Mouse (Mus musculus): Measurements from ENCODE around the gene Icam4. TPM values are rescaled to one million over a fixed set of nuclear protein-coding genes. Genes with fewer than 3 reads are reported as not detected.

The Icam4 gene
- polyA plus RNA-seq, 1 experiment from 2014 or later = not detected

MicroRNAs within 50 kb of the gene (microRNA counts, 519-probe panel; counts per million panel counts)
- 2,511 counts per million, percentile 75 among the panel's probes with 10 or more counts for microRNA mmu-miR-1900

Small RNA genes lying within 50 kb of the gene (microRNA-seq; reads per million reads assigned to microRNA genes)
- not detected for gene Mir1900
- 0.86 reads per million for gene Mir7082

Other genes with a start within 250 kb of the Icam4 start
- gene Col5a3, start 214.3 kb upstream of the Icam4 start, polyA plus RNA-seq (2015; fragmentation: Nextera tagmentation; extraction: Ambion mirVana) = 0.85 and 1.3 TPM in 2 replicates
- not detected in 2 replicates for gene Rdh8, start 210.9 kb upstream of the Icam4 start, polyA plus RNA-seq (2015; fragmentation: Nextera tagmentation; extraction: Ambion mirVana)
- gene A230050P20Rik, start 160.7 kb upstream of the Icam4 start, polyA plus RNA-seq (2015; fragmentation: Nextera tagmentation; extraction: Ambion mirVana) = 7.1 and 13.7 TPM in 2 replicates
- gene Angptl6, start 149.6 kb upstream of the Icam4 start, polyA plus RNA-seq (2015; fragmentation: Nextera tagmentation; extraction: Ambion mirVana) = 15.2 and 17.7 TPM in 2 replicates
- 48.8 and 51.1 TPM in 2 replicates for gene Ppan, start 141.2 kb upstream of the Icam4 start, polyA plus RNA-seq (2015; fragmentation: Nextera tagmentation; extraction: Ambion mirVana)
- gene Eif3g, start 130.8 kb upstream of the Icam4 start, polyA plus RNA-seq (2015; fragmentation: Nextera tagmentation; extraction: Ambion mirVana) = 243 TPM in 2 replicates
- gene Dnmt1, start 69.5 kb upstream of the Icam4 start, polyA plus RNA-seq (2015; fragmentation: Nextera tagmentation; extraction: Ambion mirVana) = 67.7 and 71.7 TPM in 2 replicates
- gene S1pr2, start 52.6 kb upstream of the Icam4 start, polyA plus RNA-seq (2015; fragmentation: Nextera tagmentation; extraction: Ambion mirVana) = 9.7 and 10.3 TPM in 2 replicates
- 101 and 104 TPM in 2 replicates for gene Mrpl4, start 26.6 kb upstream of the Icam4 start, polyA plus RNA-seq (2015; fragmentation: Nextera tagmentation; extraction: Ambion mirVana)
- 3.0 and 3.1 TPM in 2 replicates for gene Icam1, start 13.4 kb upstream of the Icam4 start, polyA plus RNA-seq (2015; fragmentation: Nextera tagmentation; extraction: Ambion mirVana)
- gene Icam5, start 2.7 kb downstream of the Icam4 start, polyA plus RNA-seq (2015; fragmentation: Nextera tagmentation; extraction: Ambion mirVana) = 2.2 and 2.5 TPM in 2 replicates
- 0.78 and 1.6 TPM in 2 replicates for gene Zglp1, start 37.7 kb downstream of the Icam4 start, polyA plus RNA-seq (2015; fragmentation: Nextera tagmentation; extraction: Ambion mirVana)
- gene Gm49373, start 43.7 kb downstream of the Icam4 start, polyA plus RNA-seq (2015; fragmentation: Nextera tagmentation; extraction: Ambion mirVana) = 1.8 and 1.9 TPM in 2 replicates
- 59.9 and 73.0 TPM in 2 replicates for gene Fdx1l, start 44.2 kb downstream of the Icam4 start, polyA plus RNA-seq (2015; fragmentation: Nextera tagmentation; extraction: Ambion mirVana)
- 1.6 and 1.9 TPM in 2 replicates for gene Gm38431, start 62.6 kb downstream of the Icam4 start, polyA plus RNA-seq (2015; fragmentation: Nextera tagmentation; extraction: Ambion mirVana)
- 28.9 and 30.4 TPM in 2 replicates for gene Raver1, start 62.6 kb downstream of the Icam4 start, polyA plus RNA-seq (2015; fragmentation: Nextera tagmentation; extraction: Ambion mirVana)
- gene Tyk2, start 101.9 kb downstream of the Icam4 start, polyA plus RNA-seq (2015; fragmentation: Nextera tagmentation; extraction: Ambion mirVana) = 9.7 and 9.9 TPM in 2 replicates
- 199 and 227 TPM in 2 replicates for gene Cdc37, start 120.6 kb downstream of the Icam4 start, polyA plus RNA-seq (2015; fragmentation: Nextera tagmentation; extraction: Ambion mirVana)
- gene Pde4a, start 136.3 kb downstream of the Icam4 start, polyA plus RNA-seq (2015; fragmentation: Nextera tagmentation; extraction: Ambion mirVana) = 44.2 and 49.3 TPM in 2 replicates
- 68.0 and 69.9 TPM in 2 replicates for gene Keap1, start 210.0 kb downstream of the Icam4 start, polyA plus RNA-seq (2015; fragmentation: Nextera tagmentation; extraction: Ambion mirVana)
- 3.7 and 4.3 TPM in 2 replicates for gene S1pr5, start 219.1 kb downstream of the Icam4 start, polyA plus RNA-seq (2015; fragmentation: Nextera tagmentation; extraction: Ambion mirVana)
- gene Atg4d, start 235.9 kb downstream of the Icam4 start, polyA plus RNA-seq (2015; fragmentation: Nextera tagmentation; extraction: Ambion mirVana) = 43.0 and 47.9 TPM in 2 replicates